Mouse (Mus musculus): ENCODE results near the gene Ppp1r1a. TPM values are rescaled to one million over a fixed set of nuclear protein-coding genes. Genes with fewer than 3 reads are reported as not detected.

Ppp1r1a gene
- 0.32 and 0.42 TPM in 2 replicates for polyA plus RNA-seq (2015; fragmentation: Nextera tagmentation; extraction: Ambion mirVana)

DNA sequence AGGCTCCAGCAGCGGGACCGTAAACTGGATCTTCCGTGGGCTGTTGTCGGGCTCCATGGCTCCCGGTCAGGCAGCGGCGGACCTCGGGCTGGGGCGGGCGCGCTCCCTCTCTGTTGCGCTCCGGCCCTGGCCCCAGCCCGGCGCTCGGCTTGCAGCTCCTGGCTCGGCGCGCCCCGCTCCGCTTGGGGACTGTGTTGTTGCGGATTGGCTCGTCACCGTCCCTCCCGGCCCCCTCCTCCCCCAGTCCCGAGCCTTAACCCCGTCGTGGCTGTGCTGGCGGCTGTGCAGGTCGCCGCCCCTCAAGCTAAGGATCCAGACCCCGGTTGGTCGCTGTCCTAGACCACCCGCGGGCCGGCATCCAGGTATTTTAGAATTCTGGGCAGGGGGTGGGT is at the start of gene Ppp1r1a:
Ppp1r1a (minus strand) TSS at position 182 of the 392 bp plus-strand sequence.

DNA sequence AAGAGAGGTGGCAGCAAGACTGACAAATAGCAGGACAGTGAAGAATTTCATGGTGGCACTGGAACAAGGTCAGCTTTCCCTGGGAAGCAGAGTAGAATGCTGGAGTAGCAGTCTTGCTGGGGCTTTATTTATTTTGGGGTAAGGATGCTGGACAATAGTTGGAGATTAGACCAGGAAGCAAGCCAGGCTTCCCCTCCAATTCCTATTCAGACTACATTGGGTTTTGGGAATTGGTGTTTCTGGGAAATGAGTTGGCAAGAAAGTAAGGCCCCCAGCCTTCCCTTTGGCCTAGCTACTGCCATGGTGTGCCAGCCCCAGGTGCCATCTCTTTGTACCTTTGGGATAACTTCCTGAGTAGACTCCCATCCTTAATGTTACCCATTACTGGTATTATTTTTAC is 27.2 kb upstream of the Ppp1r1a start, which contains the start of gene Glycam1:
Glycam1 (minus strand) TSS at position 101 of the 400 bp plus-strand sequence.

DNA sequence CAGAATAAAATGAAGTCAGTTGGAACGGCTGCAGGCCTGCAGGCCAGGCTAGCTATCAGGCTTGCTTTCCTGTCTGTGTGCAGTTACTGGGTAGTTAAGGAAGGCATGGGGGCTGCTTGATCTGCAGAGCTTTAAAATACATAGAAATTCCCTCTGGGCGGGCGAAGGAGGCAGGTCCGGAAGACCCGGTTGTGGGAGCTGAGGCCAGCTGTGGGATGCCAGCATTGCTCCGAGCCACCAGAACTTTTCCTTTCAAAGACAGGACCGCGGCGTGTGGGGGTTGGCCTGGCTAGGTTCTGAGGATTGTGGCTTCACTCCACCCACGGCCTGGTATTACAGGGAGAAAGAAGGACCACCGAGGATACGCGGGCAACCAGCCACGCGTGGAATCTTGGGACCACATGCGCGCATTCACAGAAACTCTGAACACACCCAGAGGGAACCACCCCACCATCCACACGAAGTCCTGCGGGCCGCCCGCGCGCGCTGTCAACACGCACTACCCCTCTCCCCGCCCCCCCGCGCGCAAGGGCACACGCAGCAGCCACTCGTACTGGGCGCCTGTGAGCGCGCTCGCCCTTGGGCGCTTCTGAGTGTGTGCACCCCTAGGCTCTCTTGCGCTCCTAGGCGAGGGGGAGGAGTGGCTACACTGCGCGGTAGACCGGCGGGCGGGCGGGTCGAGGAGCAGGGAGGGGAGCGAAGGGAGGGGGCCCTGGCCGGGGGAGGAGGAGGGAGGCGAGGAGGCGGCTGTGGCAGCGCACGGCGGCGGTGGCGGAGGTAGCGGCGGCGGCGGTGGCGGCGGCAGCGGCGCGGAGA is 35.2 kb downstream of the Ppp1r1a start, which contains the start of gene Pde1b:
Pde1b (plus strand) TSS at position 600 of the 816 bp plus-strand sequence.

Other genes with a start within 250 kb of the Ppp1r1a start
- 0.89 and 2.3 TPM in 2 replicates for gene Gpr84, start 227.4 kb downstream of the Ppp1r1a start, polyA plus RNA-seq (2015; fragmentation: Nextera tagmentation; extraction: Ambion mirVana)
- gene Zfp385a, start 197.9 kb downstream of the Ppp1r1a start, polyA plus RNA-seq (2015; fragmentation: Nextera tagmentation; extraction: Ambion mirVana) = 5.3 and 6.3 TPM in 2 replicates
- gene Itga5, start 171.2 kb downstream of the Ppp1r1a start, polyA plus RNA-seq (2015; fragmentation: Nextera tagmentation; extraction: Ambion mirVana) = 11.0 and 13.9 TPM in 2 replicates
- gene Gtsf1, start 107.5 kb downstream of the Ppp1r1a start, polyA plus RNA-seq (2015; fragmentation: Nextera tagmentation; extraction: Ambion mirVana) = 0.16 and 0.39 TPM in 2 replicates
- not detected in 2 replicates for gene Gtsf2, start 89.5 kb downstream of the Ppp1r1a start, polyA plus RNA-seq (2015; fragmentation: Nextera tagmentation; extraction: Ambion mirVana)
- 13.3 and 17.9 TPM in 2 replicates for gene Nckap1l, start 84.2 kb downstream of the Ppp1r1a start, polyA plus RNA-seq (2015; fragmentation: Nextera tagmentation; extraction: Ambion mirVana)
- 1.8 and 2.6 TPM in 2 replicates for gene Pde1b, start 35.0 kb downstream of the Ppp1r1a start, polyA plus RNA-seq (2015; fragmentation: Nextera tagmentation; extraction: Ambion mirVana)
- not detected in 2 replicates for gene Glycam1, start 27.1 kb upstream of the Ppp1r1a start, polyA plus RNA-seq (2015; fragmentation: Nextera tagmentation; extraction: Ambion mirVana)
- not detected in 2 replicates for gene Mucl1, start 217.5 kb upstream of the Ppp1r1a start, polyA plus RNA-seq (2015; fragmentation: Nextera tagmentation; extraction: Ambion mirVana)

All from spleen, postnatal 0 days (tissue).